Mouse (Mus musculus): ENCODE data around the gene Sbno1. TPM values are rescaled to one million over a fixed set of nuclear protein-coding genes. Genes with fewer than 3 reads are reported as not detected.
"Not testable (repeated sequence)": the region's sequence is repeated elsewhere in the genome, so short reads cannot be mapped to it uniquely, and the experiment has no call there.

The Sbno1 gene
- polyA plus RNA-seq, 1 experiment, result 56.4 TPM

DNA sequence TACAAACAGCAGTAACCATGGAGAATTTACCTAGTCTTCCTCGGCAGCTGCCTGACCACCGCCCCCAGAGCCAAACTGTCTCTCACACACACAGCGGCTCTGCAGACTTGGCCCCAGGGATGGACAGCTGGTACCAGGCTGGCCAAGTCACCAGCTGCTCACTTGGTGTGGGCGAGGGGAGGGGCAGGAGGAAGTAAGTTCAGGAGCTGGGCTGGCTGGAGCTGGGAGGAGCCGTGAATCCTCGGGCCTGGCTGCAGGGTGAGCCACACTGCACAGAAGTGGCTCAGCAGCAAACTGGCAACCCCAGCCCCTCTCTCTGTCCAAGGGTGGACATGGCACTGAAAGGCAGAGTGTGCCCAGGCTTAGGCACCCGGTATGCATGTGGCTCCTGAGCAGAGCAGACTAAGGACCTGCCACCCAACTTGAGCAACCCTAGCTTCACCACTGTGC, 74.7 kb downstream of the Sbno1 start:
- 0 out of 2 replicates have a peak overlapping the region, but pooled peaks have one; percentile 8 for H3K4me3 ChIP-seq (ENCODE audit: insufficient read depth, low read length)
- TF ChIP-seq CTCF (IDR thresholded peaks at IDR 0.05; ENCODE audit: extremely low read depth, insufficient read depth, low read length) (no peak), POLR2A (IDR thresholded peaks at IDR 0.05; ENCODE audit: extremely low read depth, insufficient read depth, low read length) (no peak)
- H3K4me1 ChIP-seq (ENCODE audit: control insufficient read depth, insufficient read depth, low read length), result peaks cover 10% of the 10 kb centered on the region
- H3K27ac ChIP-seq (ENCODE audit: insufficient read depth, low read length), result peak overlapping the region; percentile 87

DNA sequence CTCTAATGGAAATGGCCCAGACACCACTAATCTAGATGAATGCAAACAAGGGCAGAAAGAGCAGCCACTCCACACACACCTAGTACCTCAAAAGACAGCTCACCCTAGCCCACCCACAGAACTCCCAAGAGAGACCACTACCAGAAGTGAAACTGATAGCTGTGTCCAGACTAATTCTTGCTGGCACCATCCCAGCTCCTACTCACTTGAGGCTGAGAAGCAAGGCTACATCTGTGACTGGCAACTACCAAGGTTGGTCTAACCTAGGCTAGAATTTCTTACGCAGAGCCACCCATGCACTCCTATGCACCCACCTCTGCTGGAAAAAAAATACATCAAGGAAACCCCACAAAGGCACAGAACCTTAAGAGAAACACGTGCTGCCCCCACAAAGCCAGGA, 75.5 kb downstream of the Sbno1 start:
- Histone ChIP-seq H3K4me1 (ENCODE audit: control insufficient read depth, insufficient read depth, low read length) (peaks cover 10% of the 10 kb centered on the region), H3K4me3 (ENCODE audit: insufficient read depth, low read length) (no peak overlapping the region), H3K27ac (ENCODE audit: insufficient read depth, low read length) (no peak overlapping the region)
- no peak for TF ChIP-seq CTCF (IDR thresholded peaks at IDR 0.05; ENCODE audit: extremely low read depth, insufficient read depth, low read length)
- TF ChIP-seq POLR2A (IDR thresholded peaks at IDR 0.05; ENCODE audit: extremely low read depth, insufficient read depth, low read length), result no peak

DNA sequence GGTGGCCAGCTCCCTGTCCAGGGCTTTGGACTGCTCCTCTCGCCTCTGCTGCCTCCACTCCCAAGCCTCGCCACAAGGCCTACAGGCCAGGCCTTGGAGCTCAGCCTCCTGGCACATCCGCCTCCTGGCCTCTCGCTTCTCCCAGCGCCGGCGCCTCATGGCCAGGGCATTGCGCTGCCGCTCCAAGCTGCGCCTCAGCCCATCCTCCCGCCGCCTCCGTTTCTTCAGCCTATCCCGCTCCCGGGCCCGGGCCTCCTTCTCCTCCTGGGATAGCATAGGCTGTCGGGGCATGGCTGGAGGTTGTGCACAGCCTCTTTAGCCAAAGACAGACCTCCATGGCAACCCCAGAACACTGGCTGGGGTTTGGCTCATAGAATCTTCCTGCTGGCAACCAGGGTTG, 76.6 kb downstream of the Sbno1 start:
- TF ChIP-seq POLR2A (IDR thresholded peaks at IDR 0.05; ENCODE audit: extremely low read depth, insufficient read depth, low read length), result no peak
- TF ChIP-seq CTCF (IDR thresholded peaks at IDR 0.05; ENCODE audit: extremely low read depth, insufficient read depth, low read length), result no peak
- Histone ChIP-seq H3K27ac (ENCODE audit: insufficient read depth, low read length) (peak overlapping the region; percentile 28), H3K4me3 (ENCODE audit: insufficient read depth, low read length) (no peak overlapping the region), H3K4me1 (ENCODE audit: control insufficient read depth, insufficient read depth, low read length) (peaks cover 10% of the 10 kb centered on the region)

DNA sequence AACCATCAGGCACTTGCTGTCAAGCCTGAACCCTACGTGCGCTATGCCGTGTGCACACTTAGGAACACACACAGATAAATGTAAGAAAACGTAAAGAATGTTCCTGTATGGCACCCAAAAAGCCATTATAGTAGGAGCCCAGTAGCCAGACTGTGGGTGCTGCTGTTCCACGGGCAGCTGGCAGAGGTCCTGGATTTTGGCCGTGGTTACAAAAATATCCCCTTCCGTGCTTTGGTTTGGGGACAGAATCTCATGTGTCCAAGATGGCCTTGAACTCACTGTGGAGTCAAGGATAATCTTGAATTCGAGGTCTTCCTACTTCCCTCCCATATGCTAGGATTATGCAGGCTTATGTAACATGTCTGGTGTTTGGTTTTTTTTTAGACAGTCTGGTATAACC, 82.9 kb downstream of the Sbno1 start:
- peaks cover 3% of the 10 kb centered on the region for H3K4me1 ChIP-seq (ENCODE audit: control insufficient read depth, insufficient read depth, low read length)
- TF ChIP-seq POLR2A (IDR thresholded peaks at IDR 0.05; ENCODE audit: extremely low read depth, insufficient read depth, low read length), result no peak
- no peak for TF ChIP-seq CTCF (IDR thresholded peaks at IDR 0.05; ENCODE audit: extremely low read depth, insufficient read depth, low read length)
- H3K27ac ChIP-seq (ENCODE audit: insufficient read depth, low read length), result no peak overlapping the region
- no peak overlapping the region for H3K4me3 ChIP-seq (ENCODE audit: insufficient read depth, low read length)

DNA sequence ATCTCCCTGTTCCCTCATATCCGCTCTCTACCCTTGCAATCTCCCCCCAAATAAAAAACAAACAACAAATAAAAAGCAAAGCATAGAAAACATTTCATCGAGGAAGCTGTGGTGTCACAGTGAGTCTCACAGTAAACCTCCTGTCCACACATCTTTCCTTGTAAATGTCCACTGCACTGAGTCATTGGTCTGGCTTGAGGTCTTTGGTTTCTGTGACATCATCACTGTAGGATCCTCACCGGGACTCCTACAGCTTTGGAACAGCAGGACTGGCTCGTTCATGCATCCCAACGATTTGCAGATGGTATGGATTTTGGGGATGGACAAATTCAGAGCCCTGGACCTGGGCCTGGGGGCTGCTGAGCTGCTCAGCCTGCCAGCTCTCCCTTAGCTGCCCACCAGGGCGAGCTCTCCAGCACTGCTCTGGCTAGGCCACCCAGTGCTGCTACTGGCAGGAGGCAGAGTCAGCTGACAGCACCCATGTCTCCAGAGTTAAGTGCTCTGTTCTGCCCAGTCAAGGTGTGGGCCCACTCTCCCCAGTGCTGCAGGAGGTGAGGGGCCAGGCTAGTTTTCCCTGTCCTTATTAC, 84.0 kb downstream of the Sbno1 start:
- not testable (repeated sequence) for H3K4me3 ChIP-seq (ENCODE audit: insufficient read depth, low read length); H3K4me1 ChIP-seq (ENCODE audit: control insufficient read depth, insufficient read depth, low read length); H3K27ac ChIP-seq (ENCODE audit: insufficient read depth, low read length)

DNA sequence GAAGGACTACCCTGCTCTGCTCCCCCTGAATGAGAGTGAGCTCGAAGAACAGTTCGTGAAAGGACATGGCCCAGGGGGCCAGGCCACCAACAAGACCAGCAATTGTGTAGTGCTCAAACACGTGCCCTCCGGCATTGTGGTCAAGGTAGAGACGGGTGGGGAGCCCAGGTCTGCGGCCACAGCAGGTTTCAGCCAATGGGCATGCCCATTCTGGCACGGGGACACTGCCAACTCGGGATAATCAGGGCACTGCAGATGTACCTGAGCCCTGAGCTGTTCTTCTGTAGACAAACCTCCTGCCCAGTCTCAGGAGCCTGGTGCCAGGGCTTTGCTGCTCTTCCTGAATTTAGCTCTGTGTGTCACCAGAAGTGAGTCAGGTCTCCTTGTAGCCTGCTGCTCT, 87.0 kb downstream of the Sbno1 start:
- H3K4me1 ChIP-seq (ENCODE audit: control insufficient read depth, insufficient read depth, low read length), result peaks cover 5% of the 10 kb centered on the region
- H3K4me3 ChIP-seq (ENCODE audit: insufficient read depth, low read length), result no peak overlapping the region
- TF ChIP-seq POLR2A (IDR thresholded peaks at IDR 0.05; ENCODE audit: extremely low read depth, insufficient read depth, low read length), result no peak
- no peak for TF ChIP-seq CTCF (IDR thresholded peaks at IDR 0.05; ENCODE audit: extremely low read depth, insufficient read depth, low read length)
- no peak overlapping the region for H3K27ac ChIP-seq (ENCODE audit: insufficient read depth, low read length)

DNA sequence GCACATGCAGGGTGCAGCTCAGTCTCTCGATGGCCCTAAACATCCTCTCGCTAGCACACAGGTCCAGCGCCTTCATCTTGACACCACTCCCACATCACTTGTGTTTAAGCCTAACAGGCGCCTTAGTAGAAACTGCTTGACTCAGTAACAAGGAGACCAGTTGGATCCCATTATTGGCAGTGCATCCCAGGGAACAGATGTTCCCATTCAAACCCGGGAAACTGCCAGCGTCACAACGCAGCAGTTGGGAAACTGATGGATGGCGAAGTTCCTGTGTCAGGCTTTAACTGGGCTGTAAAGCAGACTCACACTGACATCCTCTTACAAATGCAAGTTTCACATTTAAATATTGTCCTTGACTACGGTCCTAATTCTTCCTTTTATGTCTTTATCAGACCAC, 87.9 kb downstream of the Sbno1 start:
- Histone ChIP-seq H3K4me1 (ENCODE audit: control insufficient read depth, insufficient read depth, low read length) (peaks cover 3% of the 10 kb centered on the region), H3K27ac (ENCODE audit: insufficient read depth, low read length) (no peak overlapping the region), H3K4me3 (ENCODE audit: insufficient read depth, low read length) (no peak overlapping the region)
- TF ChIP-seq POLR2A (IDR thresholded peaks at IDR 0.05; ENCODE audit: extremely low read depth, insufficient read depth, low read length), result no peak
- TF ChIP-seq CTCF (IDR thresholded peaks at IDR 0.05; ENCODE audit: extremely low read depth, insufficient read depth, low read length), result no peak

DNA sequence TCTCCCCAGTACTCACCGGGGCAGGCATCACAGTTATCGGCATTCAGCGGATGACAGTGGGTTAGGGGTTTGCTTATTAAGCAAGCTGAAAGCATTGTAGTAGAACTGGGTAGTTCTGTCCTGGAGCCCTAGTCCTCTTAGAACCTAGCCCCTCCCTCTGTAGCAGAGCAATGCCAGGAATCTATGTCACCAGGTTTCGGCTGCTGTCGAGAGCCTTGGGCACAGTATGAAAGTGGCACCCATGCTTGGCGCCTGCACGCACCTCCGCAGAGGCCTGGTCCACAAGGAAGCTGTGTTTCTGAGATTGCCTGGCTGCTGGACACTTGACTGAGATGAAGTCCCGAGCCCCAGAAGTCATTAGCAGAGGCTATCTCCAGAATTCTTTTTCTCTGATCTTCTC, 88.7 kb downstream of the Sbno1 start:
- TF ChIP-seq CTCF (IDR thresholded peaks at IDR 0.05; ENCODE audit: extremely low read depth, insufficient read depth, low read length) (no peak), POLR2A (IDR thresholded peaks at IDR 0.05; ENCODE audit: extremely low read depth, insufficient read depth, low read length) (no peak)
- Histone ChIP-seq H3K27ac (ENCODE audit: insufficient read depth, low read length) (no peak overlapping the region), H3K4me3 (ENCODE audit: insufficient read depth, low read length) (no peak overlapping the region), H3K4me1 (ENCODE audit: control insufficient read depth, insufficient read depth, low read length) (peaks cover 3% of the 10 kb centered on the region)

DNA sequence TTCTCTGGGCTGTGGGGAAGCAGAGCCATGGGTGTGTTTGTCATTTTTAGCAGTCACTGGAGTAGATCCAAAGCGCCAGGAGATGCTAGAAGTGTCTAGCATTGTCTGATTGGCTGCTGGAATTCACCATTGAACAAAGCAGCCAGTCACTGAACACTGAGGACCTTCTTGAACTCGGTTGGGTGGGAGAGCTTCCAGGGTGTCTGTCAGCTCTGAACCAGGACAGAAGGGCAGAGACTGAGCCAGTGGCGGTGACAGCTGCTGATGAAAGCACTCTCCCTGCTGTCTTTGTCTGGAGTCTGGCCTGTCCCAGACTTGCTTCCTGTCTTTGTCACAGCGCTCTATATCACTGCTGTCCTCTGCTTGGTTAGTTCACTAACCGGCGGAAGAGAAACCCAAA, 91.4 kb downstream of the Sbno1 start:
- no peak for TF ChIP-seq CTCF (IDR thresholded peaks at IDR 0.05; ENCODE audit: extremely low read depth, insufficient read depth, low read length)
- TF ChIP-seq POLR2A (IDR thresholded peaks at IDR 0.05; ENCODE audit: extremely low read depth, insufficient read depth, low read length), result no peak
- Histone ChIP-seq H3K27ac (ENCODE audit: insufficient read depth, low read length) (peak overlapping the region; percentile 23; the same call in 1 of the 2 replicates), H3K4me3 (ENCODE audit: insufficient read depth, low read length) (no peak overlapping the region), H3K4me1 (ENCODE audit: control insufficient read depth, insufficient read depth, low read length) (peaks cover 3% of the 10 kb centered on the region)

DNA sequence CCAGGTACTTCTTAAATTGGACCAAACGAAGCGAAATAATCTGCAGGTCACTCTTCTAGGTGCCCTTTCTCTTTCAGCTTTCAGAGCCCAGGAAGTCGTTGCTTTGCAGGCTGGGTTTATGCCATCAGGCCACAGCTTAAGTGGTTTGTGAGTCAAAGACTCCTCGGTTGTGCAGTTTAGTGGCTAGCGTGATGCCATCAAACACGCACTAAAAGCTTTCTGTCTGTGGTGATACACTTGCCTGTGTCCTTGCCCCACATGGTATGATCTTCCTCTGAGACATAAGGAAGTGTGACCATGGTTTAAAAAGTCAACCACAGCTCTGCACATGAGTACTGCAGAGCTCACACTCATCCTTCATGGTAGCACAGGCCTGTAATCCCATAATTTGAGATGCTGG, 95.7 kb downstream of the Sbno1 start:
- TF ChIP-seq CTCF (IDR thresholded peaks at IDR 0.05; ENCODE audit: extremely low read depth, insufficient read depth, low read length) (no peak), POLR2A (IDR thresholded peaks at IDR 0.05; ENCODE audit: extremely low read depth, insufficient read depth, low read length) (no peak)
- peaks cover 1% of the 10 kb centered on the region; the same call in 1 of the 2 replicates for H3K4me1 ChIP-seq (ENCODE audit: control insufficient read depth, insufficient read depth, low read length)
- no peak overlapping the region for H3K4me3 ChIP-seq (ENCODE audit: insufficient read depth, low read length)
- H3K27ac ChIP-seq (ENCODE audit: insufficient read depth, low read length), result no peak overlapping the region
